Mouse (Mus musculus) E14TG2a.4 (cell line): ENCODE results near the gene Med27.

Experiments
- CTCF ChIP-seq: conservative IDR thresholded peaks from 2 replicates; pipeline ENCODE4 v1.5.1; 2014; ENCODE audit warnings: low read length
- NANOG ChIP-seq: IDR thresholded peaks from 2 replicates; pipeline ENCODE4 v1.6.1; 2014; ENCODE audit warnings: borderline replicate concordance, low read length, mixed read lengths
- POU5F1 ChIP-seq: IDR thresholded peaks from 2 replicates; pipeline ENCODE4 v1.6.1; 2014; ENCODE audit warnings: low read length, borderline replicate concordance

DNA sequence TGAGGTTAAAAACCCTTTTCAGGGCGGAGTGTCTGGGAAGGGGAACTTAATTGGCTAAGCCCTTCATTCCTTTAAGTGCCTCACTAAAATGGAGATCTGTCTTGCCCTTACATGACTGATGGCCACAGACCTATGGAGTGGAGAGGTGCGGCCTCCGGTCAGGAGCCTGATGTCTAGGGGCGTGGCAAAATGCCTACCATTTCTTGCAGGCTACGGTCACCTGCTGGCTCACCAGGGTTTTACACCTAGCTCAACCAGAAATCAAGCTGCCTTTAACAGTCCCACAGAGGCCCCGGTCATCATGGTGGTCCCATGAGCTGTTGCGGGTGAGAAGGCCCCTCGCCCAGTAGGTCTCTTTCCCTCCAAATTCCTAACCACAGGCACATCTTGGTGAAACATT, 190.7 kb downstream of the Med27 start:
- TF ChIP-seq CTCF (peak; percentile 11; the same call in 1 of the 2 replicates), POU5F1 (no peak), NANOG (no peak)
